In genomic region chr11:50158346-50158745, GRCm38 (mm10) we compare ENCODE assay signal across 11 mouse cellular contexts.
"Had no signal": no experiment of that assay in that cellular context is flagged by ENCODE, and none has a peak within 500 bp of the region (broad histone marks: within the 10 kb centered on the region; RNA-seq: fewer than 3 reads in every experiment).

No protein-coding gene starts in this region.

- H3K4me1 ChIP-seq: limb, embryonic 10.5 days; midbrain, embryonic 13.5 days; neural tube, embryonic 12.5 days had no signal

- H3K9me3 ChIP-seq: hindbrain, embryonic 13.5 days; limb, embryonic 10.5 days; liver, embryonic 15.5 days; midbrain, embryonic 13.5 days; neural tube, embryonic 12.5 days had no signal

- ATAC-seq: hindbrain, postnatal 0 days; midbrain, embryonic 13.5 days had no signal

- H3K27ac ChIP-seq: hindbrain, embryonic 13.5 days; hindbrain, postnatal 0 days; left cerebral cortex, adult 2 months; limb, embryonic 10.5 days; liver, embryonic 15.5 days; midbrain, embryonic 13.5 days; neural tube, embryonic 12.5 days had no signal

- H3K4me2 ChIP-seq: hindbrain, embryonic 13.5 days; liver, embryonic 15.5 days; midbrain, embryonic 13.5 days; neural tube, embryonic 12.5 days had no signal

- H3K27me3 ChIP-seq: hindbrain, embryonic 13.5 days; liver, embryonic 15.5 days; midbrain, embryonic 13.5 days; neural tube, embryonic 12.5 days had no signal

- DNase-seq: spleen, adult 18-20 months; thymus, adult 2 months; thymus, postnatal 25 days had no signal

- H3K9ac ChIP-seq: hindbrain, embryonic 13.5 days; liver, embryonic 15.5 days; midbrain, embryonic 13.5 days; neural tube, embryonic 12.5 days had no signal

- H3K4me3 ChIP-seq: hindbrain, embryonic 13.5 days; left cerebral cortex, adult 2 months; limb, embryonic 10.5 days; liver, embryonic 15.5 days; midbrain, embryonic 13.5 days; myocyte; neural tube, embryonic 12.5 days had no signal
